Mouse (Mus musculus): ENCODE data around the gene Atrnl1.
"Not testable (repeated sequence)": the region's sequence is repeated elsewhere in the genome, so short reads cannot be mapped to it uniquely, and the experiment has no call there.

Gene Atrnl1

DNA sequence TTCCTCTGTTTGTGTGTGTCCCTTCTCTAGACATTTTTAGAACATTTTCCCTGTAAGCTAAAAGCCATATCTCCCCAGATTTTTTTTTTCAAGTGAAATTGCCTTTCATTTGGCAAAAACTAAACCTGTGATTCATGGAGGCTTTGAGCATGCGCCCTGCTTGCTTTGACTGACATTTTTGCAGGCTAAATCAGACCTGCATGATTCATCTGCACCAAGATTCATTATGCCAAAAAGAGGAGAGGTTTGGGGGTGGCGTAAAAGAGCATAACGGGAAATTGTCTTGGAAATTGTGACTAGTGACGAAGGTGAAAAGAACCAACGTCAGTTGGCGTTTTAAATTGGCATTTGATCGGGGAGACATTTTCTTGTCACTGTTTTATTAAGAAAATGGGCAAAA lies 358.9 kb downstream of the Atrnl1 start:
- no peak for DNase-seq (ENCODE audit: low spot score)

DNA sequence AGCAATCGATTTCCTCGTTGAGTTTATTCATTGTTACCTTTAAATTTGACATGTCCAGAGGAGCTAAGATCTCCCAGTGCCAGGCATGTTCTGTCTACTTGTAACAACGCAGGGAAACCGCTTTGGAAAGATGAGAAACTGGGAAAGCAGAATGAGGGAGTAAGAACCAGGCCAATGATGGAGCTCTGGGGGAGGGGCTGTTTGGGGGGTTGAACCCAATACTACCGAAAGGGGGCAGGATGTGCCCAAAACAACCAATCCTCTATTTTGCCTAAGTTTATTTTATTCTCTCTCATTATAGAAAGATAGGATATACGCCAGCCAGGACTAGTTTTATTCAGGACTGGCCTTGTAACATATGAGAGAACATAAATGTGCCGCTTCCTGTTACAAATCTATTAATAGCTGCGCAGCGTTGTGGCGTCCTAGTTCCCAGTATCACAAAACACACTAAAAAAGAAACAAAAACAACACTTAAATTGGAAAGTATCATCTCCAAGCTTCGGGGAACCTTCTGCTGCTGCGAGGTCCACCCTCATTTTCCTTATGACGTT lies 359.6 kb downstream of the Atrnl1 start:
- DNase-seq (ENCODE audit: low spot score), result no peak

- no peak for DNase-seq (ENCODE audit: low spot score)
Measured at GRCm38 (mm10) chr19:57975201-57975600, 364.4 kb downstream of the Atrnl1 start.

DNA sequence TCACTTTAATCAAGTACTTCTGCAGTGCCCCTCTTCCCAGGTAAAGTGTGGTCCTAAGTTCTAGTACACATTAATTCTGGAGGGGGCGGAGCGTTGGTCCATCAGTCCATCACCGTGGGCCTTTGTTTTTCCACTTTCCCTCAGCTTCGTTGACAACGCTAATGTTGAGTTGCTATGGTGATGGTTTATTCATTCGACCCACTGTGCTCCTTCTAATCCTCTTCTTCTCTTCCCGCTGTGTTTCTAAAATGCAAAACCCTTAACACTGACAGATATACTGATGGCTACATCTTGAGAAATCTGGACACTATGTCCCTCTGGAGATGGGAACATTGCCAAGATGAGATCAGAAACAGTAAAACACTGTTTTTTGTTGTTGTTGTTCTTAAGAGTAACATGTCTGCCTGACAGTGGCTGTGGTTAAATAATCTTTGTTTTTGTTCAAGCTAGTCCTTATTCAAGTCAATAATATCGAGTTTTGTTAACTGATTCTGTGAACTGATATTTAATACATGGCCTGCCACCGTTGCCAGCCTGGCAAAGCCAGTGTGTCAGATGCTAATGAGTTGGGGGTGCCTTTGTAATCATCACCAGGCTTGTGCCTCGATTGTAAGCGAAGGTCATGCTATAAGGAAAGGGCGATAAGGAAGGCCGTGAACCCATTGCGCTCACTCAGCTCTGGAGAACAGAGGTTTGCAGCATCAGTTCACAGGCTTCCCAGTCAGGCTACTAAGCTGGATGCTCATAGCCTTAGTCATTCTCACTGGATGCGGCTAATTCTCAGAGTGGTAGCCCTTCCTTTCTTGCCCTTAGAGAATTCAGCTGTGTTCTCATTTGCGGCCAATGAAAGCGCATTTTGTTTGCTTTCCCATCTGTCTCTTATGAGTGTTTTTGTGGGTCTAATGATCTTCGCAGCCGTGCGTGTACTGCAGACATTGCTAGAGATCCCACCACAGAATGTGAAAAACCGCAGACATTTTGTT lies 375.4 kb downstream of the Atrnl1 start:
- no peak for DNase-seq (ENCODE audit: low spot score)

DNA sequence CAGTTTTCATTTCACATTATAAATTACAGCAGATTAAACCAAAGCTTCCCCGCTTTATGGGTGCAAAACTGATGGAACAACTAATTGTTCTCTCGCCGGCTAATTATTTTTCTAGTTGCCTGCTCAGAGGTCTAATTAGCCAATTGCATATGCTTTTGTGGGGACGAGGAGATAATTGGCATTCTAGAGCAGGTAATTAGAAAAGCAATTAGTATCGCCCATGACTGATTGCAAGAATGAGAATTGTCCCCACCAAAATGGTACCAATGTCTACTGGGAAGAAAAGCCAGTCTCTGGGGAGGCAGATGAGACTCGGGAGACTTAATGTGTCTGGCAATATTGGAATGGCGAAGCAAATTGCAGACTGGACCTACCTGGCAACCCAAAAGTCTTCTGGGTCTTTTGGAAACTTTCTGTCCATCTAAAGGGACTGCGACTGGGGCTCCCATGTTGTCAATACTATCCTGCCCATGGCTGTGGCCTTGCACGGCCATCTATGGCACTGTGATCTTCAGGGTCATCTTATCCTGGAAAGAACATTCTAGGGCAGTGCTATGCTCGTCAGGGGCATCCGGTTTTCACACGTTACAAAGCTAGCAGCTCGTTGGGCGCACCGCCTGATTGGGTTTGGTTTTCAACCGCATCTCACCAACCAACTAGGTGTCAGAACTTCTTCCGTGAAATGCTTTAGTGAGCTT lies 377.0 kb downstream of the Atrnl1 start:
- DNase-seq (ENCODE audit: low spot score), result no peak

- no peak for DNase-seq (ENCODE audit: low spot score)
Measured at GRCm38 (mm10) chr19:57988559-57989093, 377.8 kb downstream of the Atrnl1 start.

DNA sequence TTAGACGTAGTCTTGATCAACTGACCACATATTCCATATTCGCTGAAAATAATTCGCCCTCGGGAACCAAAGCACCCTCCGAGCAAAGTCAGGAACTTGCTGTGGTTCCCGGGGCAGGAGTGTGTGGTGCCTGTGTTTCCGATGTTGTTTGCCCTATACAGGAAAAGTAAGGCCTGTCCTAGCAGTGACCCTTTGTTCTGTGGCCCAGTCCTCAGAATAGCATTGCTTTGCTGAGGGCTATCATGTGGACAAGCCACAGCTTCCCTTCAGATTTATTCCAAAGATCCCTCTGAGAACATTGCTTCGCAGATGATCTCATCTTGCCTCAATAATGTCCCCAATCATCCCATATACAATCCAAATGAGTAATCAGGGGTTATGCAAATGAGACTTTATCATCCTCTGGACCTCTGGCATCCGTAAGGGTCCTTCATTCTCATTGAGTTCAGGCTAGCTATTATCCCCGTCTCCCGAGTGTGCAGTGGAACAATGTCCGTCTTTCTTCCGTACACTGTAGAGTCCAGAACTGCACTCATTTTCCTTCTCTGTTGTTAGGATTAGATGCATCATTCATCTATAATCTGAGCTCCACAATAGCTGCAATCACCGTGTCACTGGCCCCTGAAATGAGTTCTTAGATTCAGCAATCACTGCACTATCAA lies 380.4 kb downstream of the Atrnl1 start:
- DNase-seq (ENCODE audit: low spot score), result no peak

- not testable (repeated sequence) for DNase-seq (ENCODE audit: low spot score)
Measured at GRCm38 (mm10) chr19:57994174-57994833, 383.5 kb downstream of the Atrnl1 start.

DNA sequence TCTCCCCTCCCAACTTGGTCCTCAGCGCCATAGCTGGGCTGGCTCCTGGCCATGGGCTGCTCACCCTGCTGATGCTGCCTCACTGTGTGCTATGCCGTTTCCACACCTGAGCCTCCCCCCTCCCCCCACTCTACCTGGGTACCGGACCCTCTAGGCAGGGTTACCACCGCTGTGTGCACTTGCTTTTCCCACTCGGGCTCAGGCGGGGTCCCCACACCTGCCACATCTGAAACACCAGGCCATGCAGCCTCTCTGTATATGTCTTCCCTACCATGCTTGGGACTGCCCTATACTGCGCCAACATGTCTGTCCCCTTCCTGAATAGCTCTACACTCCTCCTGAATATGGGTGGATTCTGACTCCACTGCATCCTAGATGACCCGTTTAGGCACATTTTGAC lies 384.2 kb downstream of the Atrnl1 start:
- no peak for DNase-seq (ENCODE audit: low spot score)

- peak; percentile 40 for DNase-seq (ENCODE audit: low spot score)
Measured at GRCm38 (mm10) chr19:57997961-57998360, 387.1 kb downstream of the Atrnl1 start.

DNA sequence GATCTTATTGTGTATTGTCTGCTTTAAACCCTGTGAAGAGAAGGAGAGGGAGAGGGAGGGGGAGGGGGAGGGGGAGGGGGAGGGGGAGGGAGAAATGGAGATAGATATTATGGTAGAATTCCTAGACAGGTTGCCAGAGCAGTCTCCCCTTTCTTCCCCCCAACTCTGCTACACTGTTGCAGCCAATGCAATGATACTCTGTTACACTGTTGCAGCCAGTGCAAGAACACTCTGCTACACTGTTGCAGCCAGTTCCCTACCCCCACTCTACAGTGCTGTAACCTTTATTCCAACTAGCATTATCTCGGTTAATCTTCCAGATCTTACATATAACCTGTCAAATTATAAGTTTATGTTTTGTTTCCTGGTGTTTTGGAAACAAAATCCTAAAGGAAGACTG lies 400.8 kb downstream of the Atrnl1 start:
- DNase-seq (ENCODE audit: low spot score), result no peak

- no peak for DNase-seq (ENCODE audit: low spot score)
Measured at GRCm38 (mm10) chr19:58015741-58016140, 404.9 kb downstream of the Atrnl1 start.

- DNase-seq (ENCODE audit: low spot score), result no peak
Measured at GRCm38 (mm10) chr19:58016561-58017453, 406.0 kb downstream of the Atrnl1 start.

GRCm38 (mm10) chr19:58017468-58017867 lies 406.6 kb downstream of the Atrnl1 start:
- DNase-seq (ENCODE audit: low spot score), result no peak

- DNase-seq (ENCODE audit: low spot score), result no peak
Measured at GRCm38 (mm10) chr19:58018698-58019097, 407.9 kb downstream of the Atrnl1 start.

DNA sequence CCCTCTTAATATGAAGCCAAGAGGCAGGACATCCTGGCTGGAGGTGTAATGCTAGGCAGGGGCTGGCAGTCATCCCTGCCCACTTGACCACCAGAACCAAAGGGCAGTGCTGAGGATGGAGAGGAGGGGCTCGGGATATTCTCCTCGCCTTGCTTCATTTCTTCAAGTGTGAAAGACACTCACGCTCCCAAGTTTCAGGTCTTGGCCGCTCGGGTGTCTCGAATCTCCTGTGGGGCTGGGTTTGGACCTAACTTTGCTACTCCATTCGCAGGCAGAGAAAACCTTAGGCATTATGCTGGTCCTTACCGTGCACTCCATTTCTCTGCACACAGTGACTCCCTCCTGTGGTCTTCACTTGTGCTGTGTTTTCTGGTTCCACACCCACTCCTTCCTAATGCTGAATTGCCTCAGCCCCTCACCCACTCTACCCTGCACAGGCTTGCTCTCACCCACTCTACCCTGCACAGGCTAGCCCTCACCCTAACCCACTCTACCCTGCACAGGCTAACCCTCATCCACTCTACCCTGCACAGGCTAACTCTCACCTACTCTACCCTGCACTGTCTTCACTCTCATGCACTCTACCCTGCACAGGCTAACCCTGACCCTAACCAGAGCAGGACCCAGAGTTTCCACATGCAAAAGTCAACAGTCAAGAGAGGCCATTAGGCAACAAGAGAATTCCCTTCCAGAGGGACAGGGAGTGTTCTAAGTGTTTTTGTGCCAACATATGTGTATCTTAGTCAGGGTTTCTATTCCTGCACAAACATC lies 410.9 kb downstream of the Atrnl1 start:
- DNase-seq (ENCODE audit: low spot score), result no peak

- DNase-seq (ENCODE audit: low spot score), result no peak
Measured at GRCm38 (mm10) chr19:58023216-58023825, 412.5 kb downstream of the Atrnl1 start.

DNA sequence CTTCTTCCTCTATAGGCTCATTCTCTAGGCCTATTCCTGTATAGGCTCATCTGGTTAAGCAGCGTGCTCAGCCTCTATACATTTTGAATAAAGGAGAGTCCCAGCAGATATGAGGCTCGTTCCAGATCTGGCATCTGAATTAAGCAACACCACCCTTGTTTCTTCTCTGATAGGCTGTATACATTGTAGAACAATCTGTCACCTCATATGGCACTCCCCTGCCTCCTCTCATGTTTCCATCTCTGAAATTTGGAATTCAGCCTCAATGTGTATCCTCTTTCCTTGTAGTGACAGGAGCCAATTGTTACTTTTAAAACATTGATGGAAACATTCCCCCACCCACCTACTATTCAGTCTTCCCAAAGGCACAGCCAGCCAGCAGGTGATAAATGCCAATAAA lies 414.2 kb downstream of the Atrnl1 start:
- DNase-seq (ENCODE audit: low spot score), result no peak

GRCm38 (mm10) chr19:58029661-58030060 lies 418.8 kb downstream of the Atrnl1 start:
- no peak for DNase-seq (ENCODE audit: low spot score)
